Mouse (Mus musculus) large intestine, adult 2 months (tissue): ENCODE data around the gene Heatr4. TPM values are rescaled to one million over a fixed set of nuclear protein-coding genes. Genes with fewer than 3 reads are reported as not detected.
"Not testable (repeated sequence)": the region's sequence is repeated elsewhere in the genome, so short reads cannot be mapped to it uniquely, and the experiment has no call there.

Experiments
- DNase-seq: peaks from one replicate; pipeline ENCODE4 v3.0.0-alpha.2; 2012; ENCODE audit warnings: low read depth, low spot score
- WGBS: fragments of 180-500 bp; shearing (Covaris S2); methylation state at CpG from one replicate; pipeline ENCODE4 v1.1.7; 2018; 5-methylcytosine and 5-hydroxymethylcytosine counted together
- polyA plus RNA-seq: library from polyadenylated mRNA; depleted of rRNA; stranded (reverse); fragments of >200 nt; gene quantifications from 2 replicates; pipeline ENCODE4 v1.2.3, GENCODE M21; 2012; rRNA removed

Gene Heatr4
- not detected in 2 replicates for polyA plus RNA-seq

- 83% methylated on average over 4 of the region's 4 CpGs for WGBS
- DNase-seq, result no peak
Measured at GRCm38 (mm10) chr12:83984752-83985151, at the start of gene Heatr4. Gene Heatr4 (minus strand): TSS chr12:83984852.

- no peak for DNase-seq
Measured at GRCm38 (mm10) chr12:84034108-84034507, 49.5 kb upstream of the Heatr4 start.

GRCm38 (mm10) chr12:84033302-84033701 lies 48.6 kb upstream of the Heatr4 start:
- WGBS, result 87% methylated on average over 2 of the region's 2 CpGs
- not testable (repeated sequence) for DNase-seq

More at GRCm38 (mm10) chr12:84034108-84034507, 49.5 kb upstream of the Heatr4 start:
- 36% methylated on average over 4 of the region's 4 CpGs for WGBS

- DNase-seq, result no peak
- WGBS, result 56% methylated on average over 4 of the region's 4 CpGs
Measured at GRCm38 (mm10) chr12:84032854-84033253, 48.2 kb upstream of the Heatr4 start.

GRCm38 (mm10) chr12:84030659-84031332 lies 46.1 kb upstream of the Heatr4 start:
- WGBS, result 31% methylated on average over 4 of the region's 4 CpGs
- DNase-seq, result peak; percentile 82

GRCm38 (mm10) chr12:84029043-84029442 lies 44.4 kb upstream of the Heatr4 start:
- DNase-seq, result not testable (repeated sequence)
- 98% methylated on average over 1 of the region's 1 CpGs for WGBS

GRCm38 (mm10) chr12:84028328-84028727 lies 43.7 kb upstream of the Heatr4 start:
- not testable (repeated sequence) for DNase-seq
- whole genome bisulfite sequencing, result 85% methylated on average over 3 of the region's 3 CpGs

GRCm38 (mm10) chr12:84025888-84026287 lies 41.2 kb upstream of the Heatr4 start:
- DNase-seq, result no peak
- 83% methylated on average over 7 of the region's 7 CpGs for WGBS

GRCm38 (mm10) chr12:84023052-84023745 lies 38.5 kb upstream of the Heatr4 start:
- no peak for DNase-seq
- 62% methylated on average over 9 of the region's 9 CpGs for WGBS

GRCm38 (mm10) chr12:84022266-84022665 lies 37.6 kb upstream of the Heatr4 start:
- WGBS, result 89% methylated on average over 4 of the region's 4 CpGs

GRCm38 (mm10) chr12:84020528-84020927 lies 35.9 kb upstream of the Heatr4 start:
- DNase-seq, result peak; percentile 89
- WGBS, result 15% methylated on average over 7 of the region's 7 CpGs

More at GRCm38 (mm10) chr12:84022266-84022665, 37.6 kb upstream of the Heatr4 start:
- DNase-seq, result not testable (repeated sequence)

- DNase-seq, result no peak
- WGBS, result 87% methylated on average over 7 of the region's 7 CpGs
Measured at GRCm38 (mm10) chr12:84013701-84014100, 29.0 kb upstream of the Heatr4 start.

- 80% methylated on average over 6 of the region's 6 CpGs for WGBS
- no peak for DNase-seq
Measured at GRCm38 (mm10) chr12:84013130-84013529, 28.5 kb upstream of the Heatr4 start.

GRCm38 (mm10) chr12:84011251-84012040 lies 26.8 kb upstream of the Heatr4 start:
- 34% methylated on average over 12 of the region's 12 CpGs for WGBS
- DNase-seq, result no peak

GRCm38 (mm10) chr12:84010201-84010600 lies 25.5 kb upstream of the Heatr4 start:
- DNase-seq, result no peak
- 68% methylated on average over 3 of the region's 3 CpGs for WGBS

- WGBS, result under 1% methylated on average over 55 of the region's 70 CpGs
- not testable (repeated sequence) for DNase-seq
Measured at GRCm38 (mm10) chr12:84009171-84009965, 24.7 kb upstream of the Heatr4 start, which contains the start of gene Acot1. Gene Acot1 (plus strand): TSS chr12:84009490.

GRCm38 (mm10) chr12:84008729-84009128 lies 24.1 kb upstream of the Heatr4 start:
- no peak for DNase-seq
- WGBS, result 35% methylated on average over 8 of the region's 8 CpGs

GRCm38 (mm10) chr12:84008251-84008650 lies 23.6 kb upstream of the Heatr4 start:
- 74% methylated on average over 12 of the region's 12 CpGs for WGBS
- DNase-seq, result no peak

GRCm38 (mm10) chr12:84003866-84004265 lies 19.2 kb upstream of the Heatr4 start:
- no peak for DNase-seq
- WGBS, result 83% methylated on average over 1 of the region's 1 CpGs
